Mouse (Mus musculus) MEL (cell line): Measurements from ENCODE around the gene Lipt2. TPM values are rescaled to one million over a fixed set of nuclear protein-coding genes. Genes with fewer than 3 reads are reported as not detected.

Source experiments
- DNase-seq: peaks from one replicate; pipeline ENCODE4 v3.0.0; 2011; ENCODE audit warnings: low read depth, low spot score
- H3K27ac ChIP-seq: 2 replicates; pipeline ENCODE4 v1.5.1; 2012; ENCODE audit warnings: low read depth, mild to moderate bottlenecking, control low read depth, low read length, moderate library complexity; ENCODE audit not compliant: control insufficient read depth
- H3K27me3 ChIP-seq, 2 experiments: fragments of 150-350 bp in 1 of 2; sonication (generic) in 1 of 2; 2 replicates each; pipeline ENCODE4 v1.6.1; 2012; ENCODE audit warnings: low read length in 2 of 2, mild to moderate bottlenecking in 2 of 2, improper control_type of control experiment in 1 of 2, moderate library complexity in 1 of 2; ENCODE audit not compliant: insufficient read depth in 2 of 2, control insufficient read depth in 1 of 2
- H3K36me3 ChIP-seq, 2 experiments: 2 replicates each; pipeline ENCODE4 v1.6.1; 2012 to 2014; ENCODE audit warnings: low read length in 2 of 2, improper control_type of control experiment in 1 of 2, inconsistent platforms in 1 of 2, mild to moderate bottlenecking in 1 of 2; ENCODE audit not compliant: insufficient read depth in 2 of 2, control insufficient read depth in 1 of 2
- H3K4me1 ChIP-seq, 2 experiments: fragments of 150-350 bp in 1 of 2; sonication (generic) in 1 of 2; 2 replicates each; pipeline ENCODE4 v1.6.1; 2012; ENCODE audit warnings: low read length in 2 of 2, improper control_type of control experiment in 1 of 2, mild to moderate bottlenecking in 1 of 2; ENCODE audit not compliant: insufficient read depth in 2 of 2, control insufficient read depth in 1 of 2
- H3K4me3 ChIP-seq, 2 experiments: fragments of 150-350 bp in 1 of 2; sonication (generic) in 1 of 2; 2 replicates each; pipeline ENCODE4 v1.5.1; 2012; ENCODE audit warnings: low read depth in 2 of 2, low read length in 2 of 2, mild to moderate bottlenecking in 2 of 2, moderate library complexity in 2 of 2, control low read depth in 1 of 2, improper control_type of control experiment in 1 of 2; ENCODE audit not compliant: control insufficient read depth in 1 of 2, insufficient read depth in 1 of 2
- H3K79me2 ChIP-seq: 2 replicates; pipeline ENCODE4 v1.6.1; 2012; ENCODE audit warnings: mild to moderate bottlenecking, low read length, moderate library complexity; ENCODE audit not compliant: control insufficient read depth, poor library complexity, insufficient read depth
- H3K9ac ChIP-seq: 2 replicates; pipeline ENCODE4 v1.6.1; 2012; ENCODE audit warnings: low read depth, mild to moderate bottlenecking, control low read depth, low read length, moderate library complexity; ENCODE audit not compliant: control insufficient read depth, poor library complexity, severe bottlenecking
- H3K9me3 ChIP-seq: fragments of 150-350 bp; sonication (generic); replicated peaks from 2 replicates; pipeline ENCODE4 v1.6.1; 2012; ENCODE audit warnings: mild to moderate bottlenecking, low read length, improper control_type of control experiment, moderate library complexity; ENCODE audit not compliant: insufficient read depth
- BHLHE40 ChIP-seq: IDR thresholded peaks from 2 replicates; pipeline ENCODE4 v1.6.1; 2012; ENCODE audit warnings: low read depth, mild to moderate bottlenecking, inconsistent platforms, low read length, improper control_type of control experiment, borderline replicate concordance
- CHD1 ChIP-seq: IDR thresholded peaks from 2 replicates; pipeline ENCODE4 v1.6.1; 2012; ENCODE audit warnings: low read depth, mild to moderate bottlenecking, inconsistent platforms, low read length, improper control_type of control experiment
- CHD2 ChIP-seq: IDR thresholded peaks from 2 replicates; pipeline ENCODE4 v1.6.1; 2011; ENCODE audit warnings: low read length, improper control_type of control experiment
- CTCF ChIP-seq, 3 experiments: IDR thresholded peaks in 2 of 3; conservative IDR thresholded peaks in 1 of 3; 2 replicates each; pipeline ENCODE4 v1.5.1; 2011 to 2012; ENCODE audit warnings: low read length in 3 of 3, low read depth in 2 of 3, mild to moderate bottlenecking in 2 of 3, improper control_type of control experiment in 1 of 3, inconsistent platforms in 1 of 3, mixed read lengths in 1 of 3, moderate library complexity in 1 of 3; ENCODE audit not compliant: control insufficient read depth in 1 of 3, insufficient read depth in 1 of 3, poor library complexity in 1 of 3, severe bottlenecking in 1 of 3
- ELF1 ChIP-seq: IDR thresholded peaks from 2 replicates; pipeline ENCODE4 v1.6.1; 2014; ENCODE audit warnings: low read depth, mild to moderate bottlenecking, inconsistent platforms, low read length, improper control_type of control experiment, moderate library complexity
- EP300 ChIP-seq, 2 experiments: IDR thresholded peaks; 2 replicates each; pipeline ENCODE4 v1.6.1; 2011; ENCODE audit warnings: improper control_type of control experiment in 2 of 2, low read length in 2 of 2, low read depth in 1 of 2, mild to moderate bottlenecking in 1 of 2
- GABPA ChIP-seq: IDR thresholded peaks from 2 replicates; pipeline ENCODE4 v1.6.1; 2012; ENCODE audit warnings: low read depth, mild to moderate bottlenecking, inconsistent platforms, low read length, improper control_type of control experiment, moderate library complexity
- GATA1 ChIP-seq: IDR thresholded peaks from 2 replicates; pipeline ENCODE4 v1.6.1; 2011; ENCODE audit warnings: low read depth, low read length, improper control_type of control experiment
- JUND ChIP-seq: IDR thresholded peaks from 2 replicates; pipeline ENCODE4 v1.6.1; 2011; ENCODE audit warnings: low read depth, mild to moderate bottlenecking, improper control_type of control experiment, low read length
- KAT2A ChIP-seq: conservative IDR thresholded peaks from 2 replicates; pipeline ENCODE4 v1.6.1; 2012; ENCODE audit warnings: low read depth, low read length, improper control_type of control experiment, inconsistent platforms
- MAFK ChIP-seq: IDR thresholded peaks from 2 replicates; pipeline ENCODE4 v1.6.1; 2011; ENCODE audit warnings: low read depth, mild to moderate bottlenecking, low read length, improper control_type of control experiment, borderline replicate concordance
- MAX ChIP-seq: IDR thresholded peaks from 2 replicates; pipeline ENCODE4 v1.6.1; 2011; ENCODE audit warnings: low read length, improper control_type of control experiment
- MEF2A ChIP-seq: IDR thresholded peaks from 2 replicates; pipeline ENCODE4 v1.6.1; 2014; ENCODE audit warnings: low read depth, mild to moderate bottlenecking, inconsistent platforms, low read length, improper control_type of control experiment; ENCODE audit not compliant: poor library complexity, insufficient replicate concordance, severe bottlenecking; ENCODE audit errors: extremely low read depth
- MXI1 ChIP-seq: IDR thresholded peaks from 2 replicates; pipeline ENCODE4 v1.6.1; 2011; ENCODE audit warnings: mild to moderate bottlenecking, low read depth, low read length, improper control_type of control experiment
- MYB ChIP-seq: IDR thresholded peaks from 2 replicates; pipeline ENCODE4 v1.6.1; 2011; ENCODE audit warnings: mild to moderate bottlenecking, low read depth, low read length, improper control_type of control experiment
- MYC ChIP-seq: IDR thresholded peaks from 2 replicates; pipeline ENCODE4 v1.6.1; 2011; ENCODE audit warnings: low read depth, mild to moderate bottlenecking, low read length, improper control_type of control experiment, moderate library complexity
- NRF1 ChIP-seq: IDR thresholded peaks from 2 replicates; pipeline ENCODE4 v1.6.1; 2014; ENCODE audit warnings: low read depth, mild to moderate bottlenecking, inconsistent platforms, low read length, improper control_type of control experiment, moderate library complexity; ENCODE audit not compliant: poor library complexity, insufficient read depth, severe bottlenecking
- POLR2A ChIP-seq, 2 experiments: IDR thresholded peaks; 2 replicates each; pipeline ENCODE4 v1.6.1; 2011 to 2012; ENCODE audit warnings: low read length in 2 of 2, mild to moderate bottlenecking in 2 of 2, control low read depth in 1 of 2, improper control_type of control experiment in 1 of 2, low read depth in 1 of 2, moderate library complexity in 1 of 2; ENCODE audit not compliant: control insufficient read depth in 1 of 2, insufficient read depth in 1 of 2, poor library complexity in 1 of 2
- POLR2AphosphoS2 ChIP-seq: IDR thresholded peaks from 2 replicates; pipeline ENCODE4 v1.6.1; 2011; ENCODE audit warnings: low read length, improper control_type of control experiment
- RAD21 ChIP-seq: IDR thresholded peaks from 2 replicates; pipeline ENCODE4 v1.6.1; 2011; ENCODE audit warnings: mild to moderate bottlenecking, low read depth, low read length, improper control_type of control experiment
- SIN3A ChIP-seq: IDR thresholded peaks from 2 replicates; pipeline ENCODE4 v1.6.1; 2012; ENCODE audit warnings: low read length, improper control_type of control experiment, inconsistent platforms
- SMC3 ChIP-seq: IDR thresholded peaks from 2 replicates; pipeline ENCODE4 v1.6.1; 2011; ENCODE audit warnings: low read depth, low read length, improper control_type of control experiment
- TAL1 ChIP-seq: IDR thresholded peaks from 2 replicates; pipeline ENCODE4 v1.6.1; 2012; ENCODE audit warnings: mild to moderate bottlenecking, inconsistent platforms, low read length, moderate library complexity, mixed read lengths
- TBP ChIP-seq: IDR thresholded peaks from 2 replicates; pipeline ENCODE4 v1.8.0; 2011; ENCODE audit warnings: low read depth, low read length, improper control_type of control experiment
- UBTF ChIP-seq: IDR thresholded peaks from 2 replicates; pipeline ENCODE4 v1.6.1; 2012; ENCODE audit warnings: low read depth, mild to moderate bottlenecking, inconsistent platforms, low read length, improper control_type of control experiment, moderate library complexity, borderline replicate concordance; ENCODE audit not compliant: insufficient read depth
- USF1 ChIP-seq: IDR thresholded peaks from 2 replicates; pipeline ENCODE4 v1.6.1; 2014; ENCODE audit warnings: low read depth, mild to moderate bottlenecking, inconsistent platforms, low read length, improper control_type of control experiment, moderate library complexity
- USF2 ChIP-seq, 2 experiments: IDR thresholded peaks; 2 replicates each; pipeline ENCODE4 v1.6.1; 2011 to 2012; ENCODE audit warnings: improper control_type of control experiment in 2 of 2, low read length in 2 of 2, borderline replicate concordance in 1 of 2, inconsistent platforms in 1 of 2, low read depth in 1 of 2, mild to moderate bottlenecking in 1 of 2; ENCODE audit not compliant: insufficient read depth in 1 of 2
- ZC3H11A ChIP-seq: IDR thresholded peaks from 2 replicates; pipeline ENCODE4 v1.6.1; 2012; ENCODE audit warnings: low read depth, mild to moderate bottlenecking, inconsistent platforms, low read length, improper control_type of control experiment
- ZNF384 ChIP-seq: IDR thresholded peaks from 2 replicates; pipeline ENCODE4 v1.6.1; 2012; ENCODE audit warnings: low read depth, mild to moderate bottlenecking, inconsistent platforms, low read length, improper control_type of control experiment
- polyA plus RNA-seq, 2 experiments: library from polyadenylated mRNA; stranded (reverse) in 1 of 2; unstranded in 1 of 2; fragments of >175 nt in 1 of 2; fragments of >200 nt in 1 of 2; gene quantifications; 2 replicates each; pipeline versions ENCODE4 v1.2.1 to v1.2.4; 2012; ENCODE audit warnings: low replicate concordance in 2 of 2, low read depth in 1 of 2; ENCODE audit not compliant: insufficient read length in 2 of 2, insufficient read depth in 1 of 2, missing spikeins in 1 of 2
- total RNA-seq: library from RNA; depleted of rRNA; stranded (reverse); fragments of 300-350 nt; gene quantifications from 2 replicates; pipeline ENCODE4 v1.2.3, GENCODE M21; 2012

The Lipt2 gene
- total and polyA plus RNA-seq, 3 experiments: 8.1 to 10.3 TPM; not detected in 1

- no peak for TF ChIP-seq TAL1
- TF ChIP-seq MYB: no peak
- no peak for TF ChIP-seq BHLHE40
- no peak for TF ChIP-seq GABPA
- TF ChIP-seq ZC3H11A: no peak
- no peak for TF ChIP-seq RAD21
- peak; percentile 69; the same call in 1 of the 2 replicates for TF ChIP-seq POLR2AphosphoS2
- TF ChIP-seq CTCF (IDR thresholded peaks at IDR 0.05 in 2 of 3, conservative IDR thresholded peaks at IDR 0.05 in 1 of 3; ENCODE audit: control insufficient read depth in 1 of 3, insufficient read depth in 1 of 3, low read depth in 2 of 3, low read length in 3 of 3, poor library complexity in 1 of 3, severe bottlenecking in 1 of 3): no peak
- TF ChIP-seq TBP: peak; percentile 79; the same call in 1 of the 2 replicates
- TF ChIP-seq MEF2A: no peak
- TF ChIP-seq ZNF384: no peak
- peak in 1 of 2 experiments; percentile 56; a peak in 2 of 4 replicates for TF ChIP-seq EP300 (IDR thresholded peaks at IDR 0.05; ENCODE audit: low read depth in 1 of 2, low read length in 2 of 2)
- no peak for TF ChIP-seq NRF1
- TF ChIP-seq MAFK: no peak
- TF ChIP-seq CHD1: no peak
- no peak for TF ChIP-seq CHD2
- peak; percentile 91 for TF ChIP-seq ELF1
- no peak for TF ChIP-seq GATA1
- peak; percentile 84 for TF ChIP-seq KAT2A
- TF ChIP-seq JUND: no peak
- TF ChIP-seq UBTF: no peak
- TF ChIP-seq MXI1: peak; percentile 87
These were observed 37.7 kb upstream of the Lipt2 start, which contains the start of gene Pold3 (continued) for GRCm38 (mm10) chr7:100121376-100121789.

- H3K79me2 ChIP-seq: peaks cover 14% of the 10 kb centered on the region
- no peaks in the 10 kb centered on the region for H3K27me3 ChIP-seq
- H3K4me3 ChIP-seq: no peak overlapping the region
- H3K4me1 ChIP-seq: peaks cover 0 to 10% of the 10 kb centered on the region in 2 experiments; a peak in 2 of 4 replicates
- no peak overlapping the region for H3K9ac ChIP-seq
- DNase-seq: peak; percentile 83
- TF ChIP-seq GABPA: no peak
- 0 out of 4 replicates have a peak, but pooled peaks of 1 of the 2 experiments have one; percentile 15 for TF ChIP-seq EP300 (IDR thresholded peaks at IDR 0.05; ENCODE audit: low read depth in 1 of 2, low read length in 2 of 2)
- TF ChIP-seq KAT2A: no peak
- peak; percentile 62 to 86 (median 67) for TF ChIP-seq CTCF (IDR thresholded peaks at IDR 0.05 in 2 of 3, conservative IDR thresholded peaks at IDR 0.05 in 1 of 3; ENCODE audit: control insufficient read depth in 1 of 3, insufficient read depth in 1 of 3, low read depth in 2 of 3, low read length in 3 of 3, poor library complexity in 1 of 3, severe bottlenecking in 1 of 3)
- 0 out of 2 replicates have a peak, but pooled peaks have one; percentile 32 for TF ChIP-seq NRF1
- 0 out of 4 replicates have a peak, but pooled peaks of 1 of the 2 experiments have one; percentile 21 for TF ChIP-seq USF2 (IDR thresholded peaks at IDR 0.05; ENCODE audit: borderline replicate concordance in 1 of 2, insufficient read depth in 1 of 2, low read depth in 1 of 2, low read length in 2 of 2)
- TF ChIP-seq MAX: peak; percentile 59
- TF ChIP-seq MEF2A: no peak
- no peak for TF ChIP-seq POLR2AphosphoS2
- TF ChIP-seq TBP: no peak
- TF ChIP-seq MYC: 0 out of 2 replicates have a peak, but pooled peaks have one; percentile 26
- no peak for TF ChIP-seq MAFK
- no peak for TF ChIP-seq SIN3A
- TF ChIP-seq POLR2A (IDR thresholded peaks at IDR 0.05; ENCODE audit: control insufficient read depth in 1 of 2, insufficient read depth in 1 of 2, low read depth in 1 of 2, low read length in 2 of 2, poor library complexity in 1 of 2): no peak
- peak; percentile 84 for TF ChIP-seq USF1
- TF ChIP-seq RAD21: peak; percentile 83
- TF ChIP-seq GATA1: no peak
- peak; percentile 62 for TF ChIP-seq SMC3
- 0 out of 2 replicates have a peak, but pooled peaks have one; percentile 37 for TF ChIP-seq MXI1
- TF ChIP-seq ZC3H11A: peak; percentile 49
- H3K27ac ChIP-seq: no peak overlapping the region
- H3K36me3 ChIP-seq: peaks cover 0 to 17% of the 10 kb centered on the region in 2 experiments; a peak in 2 of 4 replicates
- H3K9me3 ChIP-seq: no peaks in the 10 kb centered on the region
These were observed 35.6 kb upstream of the Lipt2 start for GRCm38 (mm10) chr7:100123486-100123885.
